ENCODE assay signal across 8 mouse cellular contexts in genomic region chr2:30159871-30160270, GRCm38 (mm10). TPM values are rescaled to one million over a fixed set of nuclear protein-coding genes. Genes with fewer than 3 reads are reported as not detected.
DNase-seq lines count a peak whose midpoint lies in the region; ATAC-seq and TF ChIP-seq lines count a peak whose summit lies in the region.
"Not testable (repeated sequence)": the region's sequence is repeated elsewhere in the genome, so short reads cannot be mapped to it uniquely, and the experiment has no call there.

No protein-coding gene starts in this region.

- WGBS in heart, embryonic 12.5 days: 84% methylated on average over 8 of the region's 10 CpGs
- 87% methylated on average over 3 of the region's 10 CpGs for WGBS in hindbrain, embryonic 16.5 days
- 87% methylated on average over 8 of the region's 10 CpGs for WGBS in intestine, postnatal 0 days
- WGBS in neural tube, embryonic 15.5 days: 85% methylated on average over 8 of the region's 10 CpGs
- WGBS in stomach, postnatal 0 days: 94% methylated on average over 7 of the region's 10 CpGs

- ATAC-seq in frontal cortex, adult (ENCODE audit: low TSS enrichment): peak; percentile 70; the same call in 1 of the 2 replicates
- ATAC-seq in heart, embryonic 12.5 days (ENCODE audit: insufficient number of reproducible peaks, low FRiP score): peak; percentile 48; the same call in 1 of the 2 replicates
- ATAC-seq in hindbrain, embryonic 16.5 days: 0 out of 2 replicates have a peak, but pooled peaks have one; percentile 14
- ATAC-seq in intestine, postnatal 0 days: peak; percentile 25; the same call in 1 of the 2 replicates
- ATAC-seq in neural tube, embryonic 15.5 days (ENCODE audit: low FRiP score): 0 out of 2 replicates have a peak, but pooled peaks have one; percentile 31
- ATAC-seq in stomach, postnatal 0 days (ENCODE audit: low FRiP score, low TSS enrichment): 0 out of 2 replicates have a peak, but pooled peaks have one; percentile 15

- 0 out of 2 replicates have a peak overlapping the region, but pooled peaks have one; percentile 10 for H3K4me3 ChIP-seq in E14TG2a.4 (replicated peaks; ENCODE audit: low read length)
- not testable (repeated sequence) for H3K4me3 ChIP-seq in gastrocnemius, adult 2 months; heart, embryonic 12.5 days; hindbrain, embryonic 16.5 days (ENCODE audit: low read length); intestine, postnatal 0 days (ENCODE audit: low read depth, low read length); neural tube, embryonic 15.5 days (replicated peaks); stomach, postnatal 0 days (ENCODE audit: low read depth, low read length)

- H3K36me3 ChIP-seq in E14TG2a.4 (ENCODE audit: insufficient read depth, low read length); heart, embryonic 12.5 days; hindbrain, embryonic 16.5 days (ENCODE audit: control insufficient read depth, insufficient read depth, low read length); intestine, postnatal 0 days (ENCODE audit: control insufficient read depth, insufficient read depth); neural tube, embryonic 15.5 days; stomach, postnatal 0 days (ENCODE audit: control insufficient read depth, insufficient read depth, low read length): not testable (repeated sequence)

- H3K9me3 ChIP-seq in E14TG2a.4 (ENCODE audit: low read length); heart, embryonic 12.5 days (replicated peaks); hindbrain, embryonic 16.5 days (ENCODE audit: control insufficient read depth, low read length); intestine, postnatal 0 days (ENCODE audit: control insufficient read depth); neural tube, embryonic 15.5 days (replicated peaks); stomach, postnatal 0 days (ENCODE audit: control insufficient read depth, low read length): not testable (repeated sequence)

- not testable (repeated sequence) for TF ChIP-seq CTCF in E14TG2a.4 (conservative IDR thresholded peaks at IDR 0.05; ENCODE audit: low read length); gastrocnemius, adult 2 months (IDR thresholded peaks at IDR 0.05); intestine, postnatal 0 days (IDR thresholded peaks at IDR 0.05; ENCODE audit: low read depth); stomach, postnatal 0 days (IDR thresholded peaks at IDR 0.05; ENCODE audit: low read depth)

- H3K9ac ChIP-seq in heart, embryonic 12.5 days; hindbrain, embryonic 16.5 days (ENCODE audit: low read depth, low read length); intestine, postnatal 0 days (ENCODE audit: low read depth, low read length); neural tube, embryonic 15.5 days (replicated peaks); stomach, postnatal 0 days (ENCODE audit: low read length): not testable (repeated sequence)

- peak overlapping the region; percentile 75 for H3K27ac ChIP-seq in gastrocnemius, adult 2 months
- not testable (repeated sequence) for H3K27ac ChIP-seq in heart, embryonic 12.5 days (ENCODE audit: poor library complexity, severe bottlenecking); hindbrain, embryonic 16.5 days (ENCODE audit: low read depth, low read length); intestine, postnatal 0 days (ENCODE audit: low read depth, low read length); neural tube, embryonic 15.5 days (replicated peaks); stomach, postnatal 0 days (replicated peaks)

- not testable (repeated sequence) for H3K4me2 ChIP-seq in heart, embryonic 12.5 days; hindbrain, embryonic 16.5 days (ENCODE audit: low read length); intestine, postnatal 0 days (replicated peaks; ENCODE audit: low read depth); neural tube, embryonic 15.5 days; stomach, postnatal 0 days (replicated peaks; ENCODE audit: low read depth)

- intact Hi-C loops in gastrocnemius, adult 2 months (cut with DNase I): loop anchor here (10.0 kb wide), 1 partner anchor 55 kb away; no protein-coding TSS in a partner anchor

- DNase-seq in gastrocnemius, adult 2 months: peak; percentile 63
- DNase-seq in stomach, postnatal 0 days (ENCODE audit: low spot score): not testable (repeated sequence)

- TF ChIP-seq EP300 in stomach, postnatal 0 days (optimal IDR thresholded peaks at IDR 0.05): not testable (repeated sequence)

- peaks cover 23% of the 10 kb centered on the region for H3K4me1 ChIP-seq in E14TG2a.4 (replicated peaks; ENCODE audit: low read depth, low read length)
- not testable (repeated sequence) for H3K4me1 ChIP-seq in heart, embryonic 12.5 days (replicated peaks); hindbrain, embryonic 16.5 days (ENCODE audit: control insufficient read depth, insufficient read depth, low read depth, low read length); intestine, postnatal 0 days (replicated peaks; ENCODE audit: control insufficient read depth, insufficient read depth, low read length); neural tube, embryonic 15.5 days; stomach, postnatal 0 days (replicated peaks; ENCODE audit: control insufficient read depth, insufficient read depth)

- not testable (repeated sequence) for H3K27me3 ChIP-seq in E14TG2a.4 (ENCODE audit: insufficient read depth, low read length); heart, embryonic 12.5 days (replicated peaks); hindbrain, embryonic 16.5 days (replicated peaks; ENCODE audit: control insufficient read depth, insufficient read depth, low read length); intestine, postnatal 0 days (replicated peaks; ENCODE audit: control insufficient read depth, insufficient read depth, low read length); neural tube, embryonic 15.5 days (replicated peaks); stomach, postnatal 0 days (ENCODE audit: control insufficient read depth, insufficient read depth, low read length)

RNA-seq across cellular contexts. Expression of gene Endog, which starts 11.4 kb away (rescaled TPM):
- total RNA-seq in gastrocnemius, adult 2 months (2021): 10 to 100 TPM; 50.8 to 67.6 TPM
- polyA plus RNA-seq in heart, embryonic 12.5 days (2016; fragmentation: Nextera tagmentation; extraction: Ambion mirVana): 37.0 and 39.7 TPM in 2 replicates
- polyA plus RNA-seq in hindbrain, embryonic 16.5 days (2015; fragmentation: Nextera tagmentation; extraction: Ambion mirVana): 24.0 and 29.2 TPM in 2 replicates
- polyA plus RNA-seq in intestine, postnatal 0 days (2015; fragmentation: Nextera tagmentation; extraction: Ambion mirVana): 56.3 and 59.3 TPM in 2 replicates
- polyA plus RNA-seq in neural tube, embryonic 15.5 days (2015; fragmentation: Nextera tagmentation; extraction: Ambion mirVana): 26.9 and 27.1 TPM in 2 replicates
- polyA plus RNA-seq in stomach, postnatal 0 days (2015; fragmentation: Nextera tagmentation; extraction: Ambion mirVana): 35.3 and 41.2 TPM in 2 replicates

RNA-seq across cellular contexts. Expression of gene Spout1, which starts 18.4 kb away (rescaled TPM):
- 1 to 10 TPM; 4.2 to 4.5 TPM for total RNA-seq in gastrocnemius, adult 2 months (2021)
- polyA plus RNA-seq in heart, embryonic 12.5 days (2016; fragmentation: Nextera tagmentation; extraction: Ambion mirVana): 34.8 and 35.5 TPM in 2 replicates
- polyA plus RNA-seq in hindbrain, embryonic 16.5 days (2015; fragmentation: Nextera tagmentation; extraction: Ambion mirVana): 71.2 and 72.4 TPM in 2 replicates
- 17.3 and 18.7 TPM in 2 replicates for polyA plus RNA-seq in intestine, postnatal 0 days (2015; fragmentation: Nextera tagmentation; extraction: Ambion mirVana)
- 70.5 and 72.5 TPM in 2 replicates for polyA plus RNA-seq in neural tube, embryonic 15.5 days (2015; fragmentation: Nextera tagmentation; extraction: Ambion mirVana)
- polyA plus RNA-seq in stomach, postnatal 0 days (2015; fragmentation: Nextera tagmentation; extraction: Ambion mirVana): 23.9 and 24.0 TPM in 2 replicates

RNA-seq across cellular contexts. Expression of gene Tbc1d13, which starts 26.3 kb away (rescaled TPM):
- total RNA-seq in gastrocnemius, adult 2 months (2021): 10 to 100 TPM; 12.9 to 17.5 TPM
- polyA plus RNA-seq in heart, embryonic 12.5 days (2016; fragmentation: Nextera tagmentation; extraction: Ambion mirVana): 5.4 and 5.8 TPM in 2 replicates
- 8.8 and 10.0 TPM in 2 replicates for polyA plus RNA-seq in hindbrain, embryonic 16.5 days (2015; fragmentation: Nextera tagmentation; extraction: Ambion mirVana)
- polyA plus RNA-seq in intestine, postnatal 0 days (2015; fragmentation: Nextera tagmentation; extraction: Ambion mirVana): 5.3 and 8.5 TPM in 2 replicates
- 11.3 TPM in 2 replicates for polyA plus RNA-seq in neural tube, embryonic 15.5 days (2015; fragmentation: Nextera tagmentation; extraction: Ambion mirVana)
- 3.7 and 3.9 TPM in 2 replicates for polyA plus RNA-seq in stomach, postnatal 0 days (2015; fragmentation: Nextera tagmentation; extraction: Ambion mirVana)

RNA-seq across cellular contexts. Expression of gene Zer1, which starts 35.5 kb away (rescaled TPM):
- total RNA-seq in gastrocnemius, adult 2 months (2021): 10 to 100 TPM; 23.1 to 25.2 TPM
- 5.7 and 6.1 TPM in 2 replicates for polyA plus RNA-seq in heart, embryonic 12.5 days (2016; fragmentation: Nextera tagmentation; extraction: Ambion mirVana)
- 10.4 and 11.3 TPM in 2 replicates for polyA plus RNA-seq in hindbrain, embryonic 16.5 days (2015; fragmentation: Nextera tagmentation; extraction: Ambion mirVana)
- 2.6 and 2.8 TPM in 2 replicates for polyA plus RNA-seq in intestine, postnatal 0 days (2015; fragmentation: Nextera tagmentation; extraction: Ambion mirVana)
- 12.4 and 14.5 TPM in 2 replicates for polyA plus RNA-seq in neural tube, embryonic 15.5 days (2015; fragmentation: Nextera tagmentation; extraction: Ambion mirVana)
- 2.9 and 3.1 TPM in 2 replicates for polyA plus RNA-seq in stomach, postnatal 0 days (2015; fragmentation: Nextera tagmentation; extraction: Ambion mirVana)

RNA-seq across cellular contexts. Expression of gene Kyat1, which starts 45.8 kb away (rescaled TPM):
- total RNA-seq in gastrocnemius, adult 2 months (2021): 10 to 100 TPM; 23.4 to 30.3 TPM
- polyA plus RNA-seq in heart, embryonic 12.5 days (2016; fragmentation: Nextera tagmentation; extraction: Ambion mirVana): 14.0 and 14.9 TPM in 2 replicates
- polyA plus RNA-seq in hindbrain, embryonic 16.5 days (2015; fragmentation: Nextera tagmentation; extraction: Ambion mirVana): 14.8 and 15.2 TPM in 2 replicates
- polyA plus RNA-seq in intestine, postnatal 0 days (2015; fragmentation: Nextera tagmentation; extraction: Ambion mirVana): 17.3 and 20.5 TPM in 2 replicates
- 16.0 and 16.2 TPM in 2 replicates for polyA plus RNA-seq in neural tube, embryonic 15.5 days (2015; fragmentation: Nextera tagmentation; extraction: Ambion mirVana)
- polyA plus RNA-seq in stomach, postnatal 0 days (2015; fragmentation: Nextera tagmentation; extraction: Ambion mirVana): 81.2 and 89.3 TPM in 2 replicates

Comparison
In these comparisons a context has a peak if more than half of its experiments do, and no peak if none do; other contexts are left out.
1. ATAC-seq: peak in every context shown above with its lines; median percentile 70 in frontal cortex, adult; 48 in heart, embryonic 12.5 days; 31 in neural tube, embryonic 15.5 days; 25 in intestine, postnatal 0 days; 15 in stomach, postnatal 0 days; 14 in hindbrain, embryonic 16.5 days.